Mouse (Mus musculus) spleen, adult 2 months (tissue): Measurements from ENCODE around the gene Mtr.

Experiments used
- CTCF ChIP-seq: fragments of 200-500 bp; IDR thresholded peaks from 2 replicates; pipeline ENCODE4 v1.5.1; 2011; ENCODE audit warnings: mild to moderate bottlenecking, inconsistent platforms; ENCODE audit not compliant: insufficient read depth, insufficient read length, insufficient replicate concordance; ENCODE audit errors: extremely low read depth
- POLR2A ChIP-seq: fragments of 200-500 bp; IDR thresholded peaks from 2 replicates; pipeline ENCODE4 v1.6.1; 2011; ENCODE audit warnings: low read depth, low read length, inconsistent platforms

DNA sequence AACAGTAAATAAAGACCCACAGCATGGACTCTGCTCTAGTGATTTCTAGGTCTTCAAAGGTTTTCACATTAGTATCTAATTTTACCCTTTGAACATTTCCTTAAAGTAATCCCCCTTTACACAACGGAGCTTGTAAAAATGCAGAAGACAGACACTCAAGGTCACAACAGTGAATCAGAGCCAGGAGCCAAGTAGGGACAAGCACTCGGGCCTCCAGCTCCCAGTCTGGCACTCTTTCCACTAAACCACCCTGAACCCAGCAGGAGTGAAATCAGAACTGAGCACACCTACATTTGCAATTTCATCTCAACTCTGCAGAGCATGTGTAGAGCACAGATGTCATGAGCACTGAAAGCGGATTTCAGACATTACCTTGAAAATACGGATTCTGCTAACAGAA is 61.1 kb downstream of the Mtr start:
- TF ChIP-seq CTCF (no peak), POLR2A (no peak)
